Mouse (Mus musculus) limb, embryonic 12.5 days (tissue): ENCODE measurements at regions not wholly inside any gene's neighbourhood (a gene's known extent, or its start where the extent isn't known, plus 50 kb on each side); places are given as distances from the start of the nearest gene placed in this dataset.

ENCODE experiments used
- ATAC-seq: fragments of 200-750 bp; cut with Nextera tagmentation; 2 replicates; pipeline ENCODE4 v1.8.0; 2017; ENCODE audit warnings: low read depth, moderate TSS enrichment; ENCODE audit not compliant: insufficient number of reproducible peaks, insufficient read depth, low FRiP score, low TSS enrichment
- H3K27ac ChIP-seq: fragments of 300-500 bp; sonication (generic); 2 replicates; pipeline ENCODE4 v1.5.1; 2016; ENCODE audit warnings: mild to moderate bottlenecking, moderate library complexity
- H3K27me3 ChIP-seq: fragments of 300-500 bp; sonication (generic); 2 replicates; pipeline ENCODE4 v1.6.1; 2016; ENCODE audit warnings: mild to moderate bottlenecking, moderate library complexity
- H3K36me3 ChIP-seq: fragments of 300-500 bp; sonication (generic); 2 replicates; pipeline ENCODE4 v1.6.1; 2016; ENCODE audit warnings: mild to moderate bottlenecking, moderate library complexity
- H3K4me1 ChIP-seq: fragments of 300-500 bp; sonication (generic); replicated peaks from 2 replicates; pipeline ENCODE4 v1.6.1; 2016
- H3K4me2 ChIP-seq: fragments of 300-500 bp; sonication (generic); 2 replicates; pipeline ENCODE4 v1.6.1; 2016; ENCODE audit warnings: mild to moderate bottlenecking, moderate library complexity
- H3K4me3 ChIP-seq: fragments of 300-500 bp; sonication (generic); replicated peaks from 2 replicates; pipeline ENCODE4 v1.5.1; 2016; ENCODE audit warnings: mild to moderate bottlenecking
- H3K9ac ChIP-seq: fragments of 300-500 bp; sonication (generic); replicated peaks from 2 replicates; pipeline ENCODE4 v1.6.1; 2016; ENCODE audit warnings: mild to moderate bottlenecking, moderate library complexity
- H3K9me3 ChIP-seq: fragments of 300-500 bp; sonication (generic); 2 replicates; pipeline ENCODE4 v1.6.1; 2016; ENCODE audit warnings: mild to moderate bottlenecking, moderate library complexity
- WGBS: fragments of 180-500 bp; shearing (Covaris S2); methylation state at CpG from one replicate; pipeline ENCODE4 v1.1.7; 2016; 5-methylcytosine and 5-hydroxymethylcytosine counted together

GRCm38 (mm10) chr1:168008216-168008615 lies 319.2 kb downstream of the Lmx1a start:
- H3K4me1 ChIP-seq: no peaks in the 10 kb centered on the region
- H3K9ac ChIP-seq: no peak overlapping the region
- WGBS: 96% methylated on average over 1 of the region's 1 CpGs
- no peaks in the 10 kb centered on the region for H3K36me3 ChIP-seq
- H3K4me3 ChIP-seq: no peak overlapping the region
- H3K4me2 ChIP-seq: no peak overlapping the region
- H3K27ac ChIP-seq: no peak overlapping the region
- no peaks in the 10 kb centered on the region for H3K9me3 ChIP-seq
- ATAC-seq: no peak
- H3K27me3 ChIP-seq: no peaks in the 10 kb centered on the region

- H3K36me3 ChIP-seq: no peaks in the 10 kb centered on the region
- 81% methylated on average over 5 of the region's 5 CpGs for WGBS
- H3K9ac ChIP-seq: no peak overlapping the region
- no peak overlapping the region for H3K4me3 ChIP-seq
- H3K4me1 ChIP-seq: no peaks in the 10 kb centered on the region
- H3K27me3 ChIP-seq: no peaks in the 10 kb centered on the region
- ATAC-seq: no peak
- H3K27ac ChIP-seq: no peak overlapping the region
- no peak overlapping the region for H3K4me2 ChIP-seq
- no peaks in the 10 kb centered on the region for H3K9me3 ChIP-seq
Measured at GRCm38 (mm10) chr1:168010416-168010815, 321.4 kb downstream of the Lmx1a start.

- H3K4me3 ChIP-seq: no peak overlapping the region
- no peaks in the 10 kb centered on the region for H3K36me3 ChIP-seq
- no peak overlapping the region for H3K27ac ChIP-seq
- no peak overlapping the region for H3K4me2 ChIP-seq
- no peak overlapping the region for H3K9ac ChIP-seq
- 84% methylated on average over 4 of the region's 4 CpGs for WGBS
- H3K9me3 ChIP-seq: no peaks in the 10 kb centered on the region
- no peaks in the 10 kb centered on the region for H3K27me3 ChIP-seq
- H3K4me1 ChIP-seq: no peaks in the 10 kb centered on the region
- ATAC-seq: no peak
Measured at GRCm38 (mm10) chr1:168012069-168012468, 323.0 kb downstream of the Lmx1a start.

GRCm38 (mm10) chr1:168012611-168013010 lies 323.6 kb downstream of the Lmx1a start:
- WGBS: 88% methylated on average over 5 of the region's 5 CpGs
- no peak overlapping the region for H3K4me2 ChIP-seq
- no peak overlapping the region for H3K9ac ChIP-seq
- H3K36me3 ChIP-seq: no peaks in the 10 kb centered on the region
- no peaks in the 10 kb centered on the region for H3K27me3 ChIP-seq
- no peak for ATAC-seq
- H3K4me1 ChIP-seq: no peaks in the 10 kb centered on the region
- no peak overlapping the region for H3K27ac ChIP-seq
- H3K9me3 ChIP-seq: no peaks in the 10 kb centered on the region
- H3K4me3 ChIP-seq: no peak overlapping the region

- Histone ChIP-seq H3K4me1 (no peaks in the 10 kb centered on the region), H3K4me3 (no peak overlapping the region), H3K9me3 (no peaks in the 10 kb centered on the region), H3K27ac (no peak overlapping the region), H3K4me2 (no peak overlapping the region), H3K36me3 (no peaks in the 10 kb centered on the region), H3K27me3 (no peaks in the 10 kb centered on the region), H3K9ac (no peak overlapping the region)
- 86% methylated on average over 5 of the region's 5 CpGs for WGBS
- ATAC-seq: no peak
Measured at GRCm38 (mm10) chr1:168016375-168016890, 327.4 kb downstream of the Lmx1a start.

- no peak for ATAC-seq
- Histone ChIP-seq H3K4me3 (no peak overlapping the region), H3K9ac (no peak overlapping the region), H3K27ac (no peak overlapping the region), H3K9me3 (no peaks in the 10 kb centered on the region), H3K36me3 (no peaks in the 10 kb centered on the region), H3K27me3 (no peaks in the 10 kb centered on the region), H3K4me2 (no peak overlapping the region), H3K4me1 (no peaks in the 10 kb centered on the region)
- 66% methylated on average over 3 of the region's 3 CpGs for WGBS
Measured at GRCm38 (mm10) chr1:168026481-168026880, 337.4 kb downstream of the Lmx1a start.

- 80% methylated on average over 10 of the region's 10 CpGs for WGBS
- ATAC-seq: no peak
- Histone ChIP-seq H3K9me3 (no peaks in the 10 kb centered on the region), H3K27me3 (no peaks in the 10 kb centered on the region), H3K4me1 (no peaks in the 10 kb centered on the region), H3K36me3 (no peaks in the 10 kb centered on the region), H3K4me2 (no peak overlapping the region), H3K9ac (no peak overlapping the region), H3K4me3 (no peak overlapping the region), H3K27ac (no peak overlapping the region)
Measured at GRCm38 (mm10) chr1:168044765-168045164, 355.7 kb downstream of the Lmx1a start.

GRCm38 (mm10) chr1:168046347-168046746 lies 357.3 kb downstream of the Lmx1a start:
- Histone ChIP-seq H3K4me3 (no peak overlapping the region), H3K4me2 (no peak overlapping the region), H3K36me3 (no peaks in the 10 kb centered on the region), H3K27ac (no peak overlapping the region), H3K4me1 (no peaks in the 10 kb centered on the region), H3K9me3 (no peaks in the 10 kb centered on the region), H3K9ac (no peak overlapping the region), H3K27me3 (no peaks in the 10 kb centered on the region)
- no peak for ATAC-seq
- WGBS: 82% methylated on average over 7 of the region's 7 CpGs

GRCm38 (mm10) chr1:168046749-168047148 lies 357.7 kb downstream of the Lmx1a start:
- Histone ChIP-seq H3K4me2 (no peak overlapping the region), H3K9ac (no peak overlapping the region), H3K4me3 (no peak overlapping the region), H3K9me3 (no peaks in the 10 kb centered on the region), H3K27ac (no peak overlapping the region), H3K27me3 (no peaks in the 10 kb centered on the region), H3K4me1 (no peaks in the 10 kb centered on the region), H3K36me3 (no peaks in the 10 kb centered on the region)
- ATAC-seq: no peak
- 95% methylated on average over 1 of the region's 1 CpGs for WGBS

- Histone ChIP-seq H3K27ac (no peak overlapping the region), H3K4me1 (no peaks in the 10 kb centered on the region), H3K9me3 (no peaks in the 10 kb centered on the region), H3K4me3 (no peak overlapping the region), H3K36me3 (no peaks in the 10 kb centered on the region), H3K4me2 (no peak overlapping the region), H3K27me3 (no peaks in the 10 kb centered on the region), H3K9ac (no peak overlapping the region)
- no peak for ATAC-seq
- 88% methylated on average over 3 of the region's 3 CpGs for WGBS
Measured at GRCm38 (mm10) chr1:168049965-168050364, 360.9 kb downstream of the Lmx1a start.

GRCm38 (mm10) chr1:168056479-168056878 lies 367.4 kb downstream of the Lmx1a start:
- H3K4me3 ChIP-seq: no peak overlapping the region
- H3K4me1 ChIP-seq: no peaks in the 10 kb centered on the region
- H3K9me3 ChIP-seq: no peaks in the 10 kb centered on the region
- 10% methylated on average over 6 of the region's 7 CpGs for WGBS
- peak overlapping the region; percentile 26; the same call in 1 of the 2 replicates for H3K4me2 ChIP-seq
- no peaks in the 10 kb centered on the region for H3K27me3 ChIP-seq
- ATAC-seq: no peak
- 0 out of 2 replicates have a peak overlapping the region, but pooled peaks have one; percentile 23 for H3K9ac ChIP-seq
- no peaks in the 10 kb centered on the region for H3K36me3 ChIP-seq
- H3K27ac ChIP-seq: no peak overlapping the region

GRCm38 (mm10) chr1:168057479-168057878 lies 368.4 kb downstream of the Lmx1a start:
- Histone ChIP-seq H3K4me3 (no peak overlapping the region), H3K9me3 (no peaks in the 10 kb centered on the region), H3K36me3 (no peaks in the 10 kb centered on the region), H3K4me2 (no peak overlapping the region), H3K9ac (no peak overlapping the region), H3K27ac (no peak overlapping the region), H3K27me3 (no peaks in the 10 kb centered on the region), H3K4me1 (no peaks in the 10 kb centered on the region)
- 78% methylated on average over 9 of the region's 9 CpGs for WGBS
- ATAC-seq: no peak
